Mouse (Mus musculus) CH12.LX (cell line): ENCODE results near the gene Cbr2. TPM values are rescaled to one million over a fixed set of nuclear protein-coding genes. Genes with fewer than 3 reads are reported as not detected.

Experiments used
- DNase-seq: peaks from one replicate; pipeline ENCODE4 v3.0.0-alpha.2; 2013; ENCODE audit errors: extremely low read depth
- H3K27ac ChIP-seq: 2 replicates; pipeline ENCODE4 v1.5.1; 2012; ENCODE audit warnings: low read depth, mild to moderate bottlenecking, control low read depth, moderate library complexity; ENCODE audit not compliant: insufficient read depth
- H3K27me3 ChIP-seq: replicated peaks from 2 replicates; pipeline ENCODE3; 2012; ENCODE audit warnings: inconsistent platforms
- H3K36me3 ChIP-seq, 2 experiments: replicated peaks in 1 of 2; 2 replicates each; pipeline versions ENCODE3 to v1.6.1; 2012; ENCODE audit warnings: inconsistent platforms in 1 of 2, low read length in 1 of 2, mild to moderate bottlenecking in 1 of 2, mixed read lengths in 1 of 2, moderate library complexity in 1 of 2; ENCODE audit not compliant: control insufficient read depth in 1 of 2, insufficient read depth in 1 of 2
- H3K4me1 ChIP-seq, 2 experiments: 2 replicates each; pipeline ENCODE4 v1.6.1; 2012; ENCODE audit warnings: inconsistent platforms in 1 of 2, moderate library complexity in 1 of 2; ENCODE audit not compliant: insufficient read depth in 2 of 2, control insufficient read depth in 1 of 2
- H3K4me2 ChIP-seq: 2 replicates; pipeline ENCODE4 v1.6.1; 2012; ENCODE audit warnings: low read depth, mild to moderate bottlenecking, control low read depth; ENCODE audit not compliant: poor library complexity, insufficient read depth, severe bottlenecking
- H3K4me3 ChIP-seq, 3 experiments: fragments of 150-350 bp in 1 of 3; sonication (generic) in 1 of 3; replicated peaks in 1 of 3; 2 replicates each; pipeline versions ENCODE3 to v1.5.1; 2011 to 2012; ENCODE audit warnings: low read depth in 2 of 3, low read length in 2 of 3, mild to moderate bottlenecking in 2 of 3, moderate library complexity in 2 of 3, control low read depth in 1 of 3, improper control_type of control experiment in 1 of 3, inconsistent platforms in 1 of 3, mixed read lengths in 1 of 3; ENCODE audit not compliant: poor library complexity in 1 of 3
- H3K79me2 ChIP-seq: replicated peaks from 2 replicates; pipeline ENCODE4 v1.6.1; 2012; ENCODE audit warnings: mild to moderate bottlenecking, moderate library complexity; ENCODE audit not compliant: control insufficient read depth, poor library complexity, insufficient read depth, severe bottlenecking; ENCODE audit errors: extremely low read depth
- H3K9ac ChIP-seq: 2 replicates; pipeline ENCODE4 v1.6.1; 2012; ENCODE audit warnings: low read depth, mild to moderate bottlenecking, control low read depth, moderate library complexity; ENCODE audit not compliant: insufficient read depth
- H3K9me3 ChIP-seq: replicated peaks from 2 replicates; pipeline ENCODE3; 2012; ENCODE audit warnings: low read length, inconsistent platforms, mixed read lengths
- CHD2 ChIP-seq: IDR thresholded peaks from 2 replicates; pipeline ENCODE4 v1.6.1; 2011; ENCODE audit warnings: low read length, improper control_type of control experiment
- CTCF ChIP-seq, 2 experiments: IDR thresholded peaks in 1 of 2; conservative IDR thresholded peaks in 1 of 2; 2 replicates each; pipeline ENCODE4 v1.5.1; 2011 to 2012; ENCODE audit warnings: low read depth in 2 of 2, low read length in 2 of 2, improper control_type of control experiment in 1 of 2, inconsistent platforms in 1 of 2, mild to moderate bottlenecking in 1 of 2, moderate library complexity in 1 of 2
- E2F4 ChIP-seq: IDR thresholded peaks from 2 replicates; pipeline ENCODE4 v1.6.1; 2011; ENCODE audit warnings: low read depth, low read length, improper control_type of control experiment; ENCODE audit not compliant: insufficient replicate concordance
- ETS1 ChIP-seq: conservative IDR thresholded peaks from 2 replicates; pipeline ENCODE4 v1.6.1; 2012; ENCODE audit warnings: low read depth, mild to moderate bottlenecking, inconsistent platforms, low read length, improper control_type of control experiment, moderate library complexity
- HCFC1 ChIP-seq: IDR thresholded peaks from 2 replicates; pipeline ENCODE4 v1.6.1; 2012; ENCODE audit warnings: low read depth, mild to moderate bottlenecking, inconsistent platforms, low read length, improper control_type of control experiment
- JUN ChIP-seq: IDR thresholded peaks from 2 replicates; pipeline ENCODE4 v1.6.1; 2011; ENCODE audit warnings: low read depth, mild to moderate bottlenecking, low read length, improper control_type of control experiment, moderate library complexity; ENCODE audit not compliant: insufficient read depth
- JUND ChIP-seq: conservative IDR thresholded peaks from 2 replicates; pipeline ENCODE4 v1.6.1; 2011; ENCODE audit warnings: low read depth, low read length, improper control_type of control experiment
- KAT2A ChIP-seq: IDR thresholded peaks from 2 replicates; pipeline ENCODE4 v1.6.1; 2012; ENCODE audit warnings: low read length, improper control_type of control experiment, inconsistent platforms; ENCODE audit not compliant: insufficient replicate concordance
- MAFK ChIP-seq: IDR thresholded peaks from 2 replicates; pipeline ENCODE4 v1.6.1; 2011; ENCODE audit warnings: low read length, improper control_type of control experiment; ENCODE audit not compliant: insufficient replicate concordance
- MAZ ChIP-seq: IDR thresholded peaks from 2 replicates; pipeline ENCODE4 v1.6.1; 2012; ENCODE audit warnings: low read depth, mild to moderate bottlenecking, inconsistent platforms, low read length, improper control_type of control experiment, moderate library complexity
- MXI1 ChIP-seq: IDR thresholded peaks from 2 replicates; pipeline ENCODE4 v1.6.1; 2011; ENCODE audit warnings: mild to moderate bottlenecking, low read depth, low read length, improper control_type of control experiment
- MYC ChIP-seq: IDR thresholded peaks from 2 replicates; pipeline ENCODE4 v1.6.1; 2011; ENCODE audit warnings: low read depth, mild to moderate bottlenecking, improper control_type of control experiment, low read length
- NELFE ChIP-seq: IDR thresholded peaks from 2 replicates; pipeline ENCODE4 v1.6.1; 2011; ENCODE audit warnings: low read depth, low read length, improper control_type of control experiment
- NRF1 ChIP-seq: IDR thresholded peaks from 2 replicates; pipeline ENCODE4 v1.6.1; 2014; ENCODE audit warnings: low read depth, mild to moderate bottlenecking, inconsistent platforms, low read length, improper control_type of control experiment, moderate library complexity
- RAD21 ChIP-seq: IDR thresholded peaks from 2 replicates; pipeline ENCODE4 v1.6.1; 2011; ENCODE audit warnings: low read depth, mild to moderate bottlenecking, low read length, improper control_type of control experiment, moderate library complexity
- SIN3A ChIP-seq: IDR thresholded peaks from 2 replicates; pipeline ENCODE4 v1.6.1; 2012; ENCODE audit warnings: low read length, improper control_type of control experiment, inconsistent platforms
- SMC3 ChIP-seq: IDR thresholded peaks from 2 replicates; pipeline ENCODE4 v1.6.1; 2011; ENCODE audit warnings: low read depth, low read length, improper control_type of control experiment
- TBP ChIP-seq: conservative IDR thresholded peaks from 2 replicates; pipeline ENCODE4 v1.6.1; 2011; ENCODE audit warnings: low read depth, low read length, improper control_type of control experiment
- TCF12 ChIP-seq: IDR thresholded peaks from 2 replicates; pipeline ENCODE4 v1.6.1; 2014; ENCODE audit warnings: low read depth, mild to moderate bottlenecking, inconsistent platforms, low read length, improper control_type of control experiment
- USF1 ChIP-seq: IDR thresholded peaks from 2 replicates; pipeline ENCODE4 v1.6.1; 2014; ENCODE audit warnings: low read depth, mild to moderate bottlenecking, inconsistent platforms, low read length, improper control_type of control experiment
- USF2 ChIP-seq: conservative IDR thresholded peaks from 2 replicates; pipeline ENCODE4 v1.6.1; 2011; ENCODE audit warnings: low read depth, low read length, improper control_type of control experiment
- ZC3H11A ChIP-seq: IDR thresholded peaks from 2 replicates; pipeline ENCODE4 v1.6.1; 2012; ENCODE audit warnings: low read depth, mild to moderate bottlenecking, inconsistent platforms, low read length, improper control_type of control experiment
- ZMIZ1 ChIP-seq: IDR thresholded peaks from 2 replicates; pipeline ENCODE4 v1.6.1; 2012; ENCODE audit warnings: low read depth, mild to moderate bottlenecking, inconsistent platforms, low read length, improper control_type of control experiment
- ZNF384 ChIP-seq: IDR thresholded peaks from 2 replicates; pipeline ENCODE4 v1.6.1; 2012; ENCODE audit warnings: low read depth, low read length, improper control_type of control experiment, inconsistent platforms
- dilution Hi-C: fragments of 300-500 bp; cut with MboI; formaldehyde crosslinking; loops from 2 replicates; pipeline ENCODE4 v1.14.3; 2020; ENCODE audit warnings: low sequenced_read_pairs; ENCODE audit not compliant: extremely low pct_unique_long_range_greater_than_20kb, extremely low pct_ligation_motif_present
- in situ Hi-C: fragments of 300-500 bp; cut with MboI; formaldehyde crosslinking; loops from 3 replicates; pipeline ENCODE4 v1.14.3; 2019; ENCODE audit warnings: low sequenced_read_pairs, low pct_ligation_motif_present, low pct_unique_long_range_greater_than_20kb, mixed read lengths
- polyA plus RNA-seq: library from polyadenylated mRNA; unstranded; fragments of >175 nt; gene quantifications from 2 replicates; pipeline ENCODE4 v1.2.1, GENCODE M21; 2012; ENCODE audit warnings: low read depth; ENCODE audit not compliant: insufficient read length
- total RNA-seq, 2 experiments: library from RNA; depleted of rRNA; stranded (reverse); fragments of 300-350 nt in 1 of 2; fragments of >200 nt in 1 of 2; gene quantifications; 2 replicates each; pipeline ENCODE4 v1.2.3; 2012 to 2014

The Cbr2 gene
- total and polyA plus RNA-seq, 3 experiments: 0.21 TPM; not detected in 2

DNA sequence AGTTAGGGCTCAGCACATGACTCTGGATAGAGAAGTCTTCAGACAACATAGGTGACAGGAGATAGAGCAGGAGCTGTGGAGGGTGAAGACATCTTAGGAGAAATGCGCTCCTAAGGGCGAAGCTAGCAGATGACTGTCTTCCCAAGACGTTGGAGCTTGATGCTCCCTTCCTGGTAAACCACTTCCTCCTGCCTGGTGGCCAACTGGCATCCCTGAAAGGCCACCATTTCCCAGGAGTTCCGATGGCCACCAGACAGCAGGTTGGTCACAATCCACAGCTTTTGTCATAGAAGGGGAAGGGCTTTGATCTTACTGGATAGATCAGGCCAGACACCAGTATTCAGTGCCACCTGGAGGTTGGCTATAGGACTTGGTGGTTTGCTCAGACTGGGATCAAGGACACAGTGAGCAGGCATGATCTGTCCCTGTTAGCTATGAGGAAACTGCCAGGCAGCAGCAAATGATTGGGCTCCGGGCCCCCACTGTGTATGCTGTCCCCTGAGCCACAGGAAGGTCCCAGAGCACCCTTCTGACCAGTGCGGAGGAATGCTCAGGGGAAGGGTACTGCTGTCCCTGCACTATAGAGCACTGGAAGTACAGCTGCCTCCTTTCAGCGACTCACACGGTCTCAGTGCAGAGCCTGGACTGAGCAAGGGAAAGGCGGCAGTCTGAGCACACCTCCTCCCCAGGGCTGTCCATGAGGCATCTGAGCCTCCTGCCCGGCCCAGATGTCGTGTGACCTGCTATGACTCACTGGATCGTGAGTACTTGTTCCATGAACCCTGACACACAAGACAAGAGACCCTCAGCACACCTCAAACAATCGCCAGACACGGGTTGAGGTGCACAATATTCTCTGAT is 30.1 kb upstream of the Cbr2 start:
- no peak for DNase-seq
- H3K4me2 ChIP-seq: no peak overlapping the region
- peaks cover 0 to 3% of the 10 kb centered on the region in 2 experiments; a peak in 1 of 4 replicates for H3K4me1 ChIP-seq
- H3K4me3 ChIP-seq: no peak overlapping the region
- in situ Hi-C loops (no loop called here), dilution Hi-C loops (no loop called here)
- H3K27me3 ChIP-seq: peaks cover 20% of the 10 kb centered on the region
- no peaks in the 10 kb centered on the region for H3K36me3 ChIP-seq
- H3K79me2 ChIP-seq: no peaks in the 10 kb centered on the region
- H3K27ac ChIP-seq: no peak overlapping the region
- TF ChIP-seq JUN (no peak), USF2 (no peak), SMC3 (no peak), NRF1 (no peak), RAD21 (no peak), MYC (no peak), CTCF (conservative IDR thresholded peaks at IDR 0.05 in 1 of 2, IDR thresholded peaks at IDR 0.05 in 1 of 2; ENCODE audit: low read depth in 2 of 2, low read length in 2 of 2) (no peak), MAFK (no peak), USF1 (no peak), ZC3H11A (no peak), JUND (no peak), ZNF384 (no peak), NELFE (no peak), HCFC1 (no peak)
- peaks cover 41% of the 10 kb centered on the region for H3K9me3 ChIP-seq
- H3K9ac ChIP-seq: no peak overlapping the region

DNA sequence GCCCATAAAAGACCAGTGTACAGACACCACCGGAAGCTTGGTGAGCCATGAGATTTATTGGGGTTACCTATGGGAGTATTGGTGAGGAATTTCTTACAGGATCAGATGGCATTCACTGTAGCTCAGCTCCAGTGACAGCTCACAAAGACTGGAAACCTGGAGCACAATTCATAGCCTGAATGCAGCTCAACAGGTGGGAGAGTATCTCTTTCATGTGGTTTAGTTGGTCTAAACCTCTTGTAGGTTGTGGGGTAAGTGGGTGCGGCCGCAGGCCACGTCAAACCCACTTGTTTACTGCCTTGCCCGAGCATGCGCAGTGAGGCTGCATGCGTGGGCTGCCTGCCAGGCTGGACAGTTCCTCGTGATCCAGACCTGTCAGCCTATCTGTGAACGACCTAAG is 28.3 kb upstream of the Cbr2 start:
- in situ Hi-C loops: no loop called here
- Histone ChIP-seq H3K9me3 (peaks cover 44% of the 10 kb centered on the region), H3K9ac (no peak overlapping the region), H3K4me3 (no peak overlapping the region), H3K4me2 (no peak overlapping the region), H3K27ac (no peak overlapping the region), H3K4me1 (peaks cover 0 to 2% of the 10 kb centered on the region in 2 experiments; a peak in 1 of 4 replicates), H3K36me3 (no peaks in the 10 kb centered on the region), H3K79me2 (no peaks in the 10 kb centered on the region)
- DNase-seq: no peak
- no peak for TF ChIP-seq TBP
- no peak for TF ChIP-seq ETS1
- no peak for TF ChIP-seq TCF12
- TF ChIP-seq USF2: no peak
- no peak for TF ChIP-seq MAZ
- TF ChIP-seq KAT2A: no peak
- TF ChIP-seq SIN3A: no peak
- no peak for TF ChIP-seq SMC3
- TF ChIP-seq ZNF384: no peak
- TF ChIP-seq E2F4: no peak
- TF ChIP-seq HCFC1: no peak
- TF ChIP-seq ZMIZ1: no peak
- no peak for TF ChIP-seq USF1
- no peak for TF ChIP-seq NRF1
- TF ChIP-seq RAD21: no peak
- TF ChIP-seq MXI1: no peak
- no peak for TF ChIP-seq CHD2
- TF ChIP-seq, all 38 proteins: peak for 0
- peaks cover 13% of the 10 kb centered on the region for H3K27me3 ChIP-seq
- dilution Hi-C loops: no loop called here
